Mouse (Mus musculus) stomach, embryonic 14.5 days (tissue): ENCODE results near the gene Ulk3. TPM values are rescaled to one million over a fixed set of nuclear protein-coding genes. Genes with fewer than 3 reads are reported as not detected.

Experiments
- ATAC-seq: fragments of 200-750 bp; cut with Nextera tagmentation; 2 replicates; pipeline ENCODE4 v1.8.0; 2017; ENCODE audit warnings: low read depth, moderate TSS enrichment; ENCODE audit not compliant: insufficient number of reproducible peaks, insufficient read depth, low FRiP score
- H3K27ac ChIP-seq: fragments of 300-500 bp; sonication (generic); 2 replicates; pipeline ENCODE4 v1.5.1; 2014; ENCODE audit warnings: mild to moderate bottlenecking, low read length, moderate library complexity, mixed read lengths
- H3K27me3 ChIP-seq: fragments of 300-500 bp; sonication (generic); 2 replicates; pipeline ENCODE4 v1.6.1; 2014; ENCODE audit warnings: low read length, control low read depth, mixed read lengths; ENCODE audit not compliant: control insufficient read depth, insufficient read depth
- H3K36me3 ChIP-seq: fragments of 300-500 bp; sonication (generic); 2 replicates; pipeline ENCODE4 v1.6.1; 2014; ENCODE audit warnings: mild to moderate bottlenecking, control low read depth, low read length, moderate library complexity, mixed read lengths; ENCODE audit not compliant: control insufficient read depth, insufficient read depth
- H3K4me1 ChIP-seq: fragments of 300-500 bp; sonication (generic); 2 replicates; pipeline ENCODE4 v1.6.1; 2014; ENCODE audit warnings: low read length, control low read depth, mixed read lengths; ENCODE audit not compliant: control insufficient read depth, insufficient read depth
- H3K4me2 ChIP-seq: fragments of 300-500 bp; sonication (generic); replicated peaks from 2 replicates; pipeline ENCODE4 v1.6.1; 2014; ENCODE audit warnings: low read depth, low read length, control low read depth
- H3K4me3 ChIP-seq: fragments of 300-500 bp; sonication (generic); 2 replicates; pipeline ENCODE4 v1.5.1; 2014; ENCODE audit warnings: low read depth, low read length, control low read depth
- H3K9ac ChIP-seq: fragments of 300-500 bp; sonication (generic); replicated peaks from 2 replicates; pipeline ENCODE4 v1.6.1; 2014; ENCODE audit warnings: low read depth, mild to moderate bottlenecking, control low read depth, low read length, moderate library complexity, mixed read lengths
- H3K9me3 ChIP-seq: fragments of 300-500 bp; sonication (generic); 2 replicates; pipeline ENCODE4 v1.6.1; 2016; ENCODE audit warnings: low read depth, low read length, control low read depth; ENCODE audit not compliant: control insufficient read depth
- WGBS: fragments of 180-500 bp; shearing (Covaris S2); extraction: QIAGEN DNeasy Blood & Tissue Kit; methylation state at CpG from one replicate; pipeline ENCODE4 v1.1.7; 2014; 5-methylcytosine and 5-hydroxymethylcytosine counted together
- polyA plus RNA-seq: library from polyadenylated mRNA; unstranded; fragments of >200 nt; fragmentation: Nextera tagmentation; extraction: Ambion mirVana; gene quantifications from 2 replicates; pipeline ENCODE4 v1.2.1, GENCODE M21; 2014

Ulk3 gene
- polyA plus RNA-seq, 1 experiment from 2014 or later = 14.4 TPM

- H3K36me3 ChIP-seq = no peaks in the 10 kb centered on the region
- WGBS = under 1% methylated on average over 70 of the region's 85 CpGs
- H3K4me1 ChIP-seq = peaks cover 50% of the 10 kb centered on the region
- peak overlapping the region; percentile 94 for H3K4me2 ChIP-seq
- H3K9ac ChIP-seq = peak overlapping the region; percentile 100
- H3K27ac ChIP-seq = peak overlapping the region; percentile 97
- H3K27me3 ChIP-seq = no peaks in the 10 kb centered on the region
- peak overlapping the region; percentile 95 for H3K4me3 ChIP-seq
- ATAC-seq = peak; percentile 78
- no peaks in the 10 kb centered on the region for H3K9me3 ChIP-seq
These were observed 56.0 kb downstream of the Ulk3 start for GRCm38 (mm10) chr9:57644944-57645893.

Other genes starting within 250 kb of the Ulk3 start
- gene Ppcdc, start 149.3 kb upstream of the Ulk3 start, polyA plus RNA-seq = 30.1 and 32.7 TPM in 2 replicates
- gene Scamp5, start 121.4 kb upstream of the Ulk3 start, polyA plus RNA-seq = 17.9 and 20.0 TPM in 2 replicates
- gene Rpp25, start 85.4 kb upstream of the Ulk3 start, polyA plus RNA-seq = 3.8 and 4.8 TPM in 2 replicates
- 525 and 538 TPM in 2 replicates for gene Cox5a, start 68.2 kb upstream of the Ulk3 start, polyA plus RNA-seq
- 22.5 and 23.6 TPM in 2 replicates for gene Fam219b, start 51.9 kb upstream of the Ulk3 start, polyA plus RNA-seq
- 31.8 and 33.1 TPM in 2 replicates for gene Mpi, start 36.7 kb upstream of the Ulk3 start, polyA plus RNA-seq
- gene Scamp2, start 28.5 kb upstream of the Ulk3 start, polyA plus RNA-seq = 85.2 and 87.8 TPM in 2 replicates
- gene Cplx3, start 16.8 kb downstream of the Ulk3 start, polyA plus RNA-seq = not detected in 2 replicates
- not detected in 2 replicates for gene Lman1l, start 31.3 kb downstream of the Ulk3 start, polyA plus RNA-seq
- 29.1 and 30.9 TPM in 2 replicates for gene Csk, start 64.2 kb downstream of the Ulk3 start, polyA plus RNA-seq
- gene Cyp1a2, start 94.3 kb downstream of the Ulk3 start, polyA plus RNA-seq = not detected in 2 replicates
- not detected in 2 replicates for gene Cyp1a1, start 98.5 kb downstream of the Ulk3 start, polyA plus RNA-seq
- gene Edc3, start 119.1 kb downstream of the Ulk3 start, polyA plus RNA-seq = 22.8 and 23.1 TPM in 2 replicates
- gene Clk3, start 176.4 kb downstream of the Ulk3 start, polyA plus RNA-seq = 66.0 and 73.1 TPM in 2 replicates
- gene Arid3b, start 247.3 kb downstream of the Ulk3 start, polyA plus RNA-seq = 5.5 and 8.5 TPM in 2 replicates